Mouse (Mus musculus) gastrocnemius, postnatal 10 days (tissue): ENCODE results near the gene 4930451I11Rik. TPM values are rescaled to one million over a fixed set of nuclear protein-coding genes. Genes with fewer than 3 reads are reported as not detected.

Source experiments
- DNase-seq: peaks from one replicate; pipeline ENCODE4 v3.0.0; 2021; ENCODE audit warnings: mixed read lengths
- long read RNA-seq, 2 experiments: library from polyadenylated mRNA; stranded (forward); transcript quantifications; one replicate each; pipeline ENCODE4 v2.0.0; 2021
- total RNA-seq, 2 experiments: library from RNA; stranded (reverse); gene quantifications; 2 replicates each; pipeline ENCODE4 v1.2.3; 2021

4930451I11Rik gene
- total RNA-seq, result not detected
- long read RNA-seq, experiment 1, result 0 reads
- long read RNA-seq, experiment 2, result 0 reads

DNA sequence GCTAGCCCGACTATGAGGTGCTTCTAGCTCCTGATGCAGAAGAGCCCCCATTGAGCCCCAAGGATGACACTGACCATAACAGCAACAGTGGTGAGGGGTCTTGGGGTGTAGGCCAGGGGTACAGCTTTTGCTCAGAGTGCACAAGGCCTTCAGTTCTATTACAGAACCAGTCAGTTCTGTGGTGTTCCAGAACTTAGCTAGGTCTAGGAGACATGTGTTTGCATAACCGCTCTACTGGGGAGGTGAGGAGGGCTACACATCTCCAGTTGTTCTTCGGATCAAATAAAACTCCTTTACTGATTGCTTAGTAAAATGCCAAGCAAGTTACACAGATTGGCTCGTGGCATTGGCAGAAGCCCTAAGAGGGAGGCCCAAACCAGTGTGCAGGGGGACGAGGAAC is at the start of gene 4930451I11Rik:
4930451I11Rik (minus strand) TSS at position 101 of the 400 bp plus-strand sequence.
- no peak for DNase-seq

- no peak for DNase-seq
These were observed 49.6 kb upstream of the 4930451I11Rik start for GRCm38 (mm10) chr7:126881040-126881439.

- DNase-seq, result no peak
These were observed 45.8 kb upstream of the 4930451I11Rik start for GRCm38 (mm10) chr7:126877239-126877638.

DNA sequence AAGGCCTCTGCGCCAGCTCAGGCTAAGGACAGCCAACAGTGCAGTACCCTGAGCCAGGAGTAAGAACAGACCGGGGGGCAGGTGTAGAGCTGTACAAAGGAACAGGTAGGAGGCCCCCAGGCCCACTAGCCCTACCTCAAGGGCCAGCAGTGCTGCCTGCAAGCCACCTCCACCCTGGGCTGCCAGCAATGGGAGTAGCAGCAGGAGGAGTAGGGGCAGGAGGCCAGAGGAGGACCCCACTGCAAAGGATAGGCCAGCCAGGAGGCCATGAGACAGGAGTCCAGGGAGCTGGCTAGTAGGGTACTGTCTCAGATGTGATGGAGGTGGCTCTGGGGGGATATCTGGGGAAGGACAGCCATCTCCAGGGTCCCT is 39.1 kb upstream of the 4930451I11Rik start:
- no peak for DNase-seq

DNA sequence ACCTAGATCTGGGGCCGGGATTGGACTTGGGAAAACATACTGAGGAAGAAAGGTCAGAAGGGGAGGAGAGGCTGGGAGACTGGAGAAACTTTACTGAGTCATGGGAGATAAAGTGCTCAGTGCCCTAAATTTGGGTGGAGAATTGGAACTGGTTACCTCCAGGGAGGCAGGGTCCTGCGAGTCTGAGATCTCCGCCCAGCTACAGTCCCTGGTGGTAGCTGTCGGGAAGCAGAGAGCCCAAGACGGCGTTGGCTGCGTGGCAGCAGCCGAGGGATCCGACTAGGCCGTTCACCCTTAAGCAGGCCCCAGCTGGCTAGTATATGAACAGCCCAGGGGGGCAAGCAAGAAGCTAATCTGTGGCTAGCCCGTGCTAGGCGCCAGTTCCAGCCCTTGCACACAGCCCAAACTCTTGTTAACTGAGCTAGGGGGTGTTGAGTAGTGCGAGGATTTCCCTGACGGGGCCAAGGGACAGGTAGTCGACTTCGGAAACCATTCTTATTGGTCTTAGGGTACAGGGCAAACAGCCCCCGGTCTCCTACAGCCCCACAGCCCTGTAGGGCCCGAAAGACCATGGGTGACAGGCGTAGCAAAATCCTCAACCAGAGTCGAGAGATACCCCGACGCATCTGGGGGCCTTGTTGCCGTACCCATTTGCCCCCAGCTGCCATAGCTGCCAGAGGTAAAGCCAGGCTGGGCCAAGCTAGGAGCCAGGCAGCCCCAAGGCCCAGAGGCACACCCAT is 38.5 kb upstream of the 4930451I11Rik start:
- no peak for DNase-seq

DNA sequence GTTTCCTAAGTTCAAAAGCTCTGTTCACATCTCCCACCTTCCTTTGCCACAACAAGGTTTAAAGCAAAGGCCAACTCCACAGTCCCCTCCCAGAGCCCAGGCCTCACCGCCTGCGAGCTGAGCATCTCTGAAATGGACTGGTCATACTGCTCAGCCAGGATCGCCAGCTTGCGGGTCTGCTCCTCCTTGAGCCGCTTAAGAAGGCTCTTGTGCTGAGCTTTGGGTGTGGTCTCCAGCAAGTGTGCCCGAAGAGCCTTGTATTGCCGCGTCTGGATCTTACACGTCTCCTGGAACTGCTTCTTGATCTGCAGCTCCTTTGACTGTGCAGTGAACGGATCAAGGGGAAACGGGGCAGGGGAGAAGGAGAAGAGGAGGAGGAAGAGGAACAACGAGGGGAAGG is 36.6 kb upstream of the 4930451I11Rik start:
- DNase-seq, result no peak

DNA sequence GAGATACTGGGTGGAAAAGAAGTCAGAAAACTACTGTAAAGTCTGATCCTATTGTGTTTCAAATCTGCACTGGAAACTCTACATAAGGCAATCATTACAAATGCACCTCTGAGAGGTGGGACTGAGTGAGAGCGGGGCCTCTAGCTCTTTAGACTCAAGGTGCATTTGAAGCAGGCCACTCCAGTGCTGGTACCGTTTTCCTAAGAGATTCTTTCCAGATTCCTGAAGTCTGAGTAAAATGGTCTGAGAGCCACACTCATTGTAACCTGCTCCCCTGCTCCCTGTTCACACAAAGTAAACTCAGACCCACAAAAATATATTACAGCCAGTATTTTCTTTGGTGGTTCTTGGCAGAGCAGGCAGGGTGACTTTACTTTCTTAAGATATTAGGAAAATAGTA is 36.1 kb upstream of the 4930451I11Rik start:
- DNase-seq, result no peak

- no peak for DNase-seq
These were observed 32.4 kb upstream of the 4930451I11Rik start for GRCm38 (mm10) chr7:126863791-126864190.

DNA sequence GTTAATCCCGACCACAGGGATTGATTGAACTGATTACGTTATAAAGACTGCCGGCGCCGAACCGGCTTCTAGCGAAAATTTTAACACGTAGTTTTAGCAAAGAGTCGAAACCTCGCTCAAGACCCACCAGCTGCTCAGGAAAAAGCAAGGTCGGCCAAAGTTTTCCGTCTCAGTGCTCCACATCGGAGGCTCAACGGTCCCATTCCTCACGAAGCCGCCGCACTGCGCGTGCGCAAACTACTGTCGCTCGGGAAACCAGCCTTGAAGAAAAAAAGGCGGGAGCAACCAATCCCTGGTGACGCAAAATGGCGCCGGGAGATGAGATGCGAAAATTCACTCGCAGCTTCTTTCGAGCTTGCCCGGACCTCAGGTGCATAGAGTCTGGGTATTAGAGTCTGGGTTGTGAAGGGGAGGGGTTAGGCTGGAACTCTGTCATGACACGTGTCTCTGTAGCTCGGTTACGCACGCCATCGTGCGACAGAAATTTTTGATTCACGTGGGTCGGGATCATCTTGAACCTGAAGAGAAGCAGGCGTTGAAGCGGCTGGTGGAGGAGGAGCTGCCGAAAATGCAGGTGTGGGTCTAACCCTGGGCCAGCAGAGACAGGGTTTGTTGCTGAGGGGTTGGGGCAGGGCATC is 30.8 kb upstream of the 4930451I11Rik start, which contains the start of gene Ino80e:
Ino80e (minus strand) TSS at position 231 of the 638 bp plus-strand sequence.
- peak; percentile 96 for DNase-seq

DNA sequence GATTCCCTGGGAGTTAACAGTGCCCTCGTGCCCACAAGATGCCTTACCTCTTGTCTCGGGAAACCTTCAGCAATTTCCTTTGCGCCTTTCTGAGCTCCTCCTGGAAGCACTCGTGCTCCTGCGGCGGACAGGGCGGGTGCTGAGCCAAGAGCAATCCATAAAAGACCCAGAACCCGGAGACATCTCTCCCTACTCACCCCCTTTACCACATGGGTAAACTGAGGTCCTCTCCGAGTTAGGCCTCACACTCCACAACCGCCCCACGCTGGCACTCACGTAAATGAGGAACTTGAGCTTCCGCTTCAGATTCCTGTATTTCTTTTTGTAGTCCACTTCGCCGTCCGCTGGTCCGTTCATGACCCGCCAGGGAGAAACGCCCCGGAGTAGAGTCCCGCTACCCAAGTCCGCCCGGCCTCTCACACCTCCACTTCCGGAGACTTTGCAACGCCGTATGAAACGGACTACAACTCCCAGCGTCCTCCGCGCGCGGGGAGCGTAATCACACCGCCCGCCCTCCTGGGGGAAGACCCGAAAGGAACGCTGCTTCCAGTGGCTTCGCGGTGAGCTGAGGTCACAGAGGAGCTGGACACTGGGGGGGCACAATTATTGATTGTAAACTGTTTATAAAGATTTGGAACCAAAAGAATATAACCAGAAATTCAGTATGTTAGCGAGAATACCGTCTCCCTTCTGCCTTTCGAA is 30.1 kb upstream of the 4930451I11Rik start, which contains the start of gene Hirip3:
Hirip3 (plus strand) TSS at position 544 of the 702 bp plus-strand sequence.
- peak; percentile 93 for DNase-seq

- no peak for DNase-seq
These were observed 29.5 kb upstream of the 4930451I11Rik start for GRCm38 (mm10) chr7:126860987-126861386.

DNA sequence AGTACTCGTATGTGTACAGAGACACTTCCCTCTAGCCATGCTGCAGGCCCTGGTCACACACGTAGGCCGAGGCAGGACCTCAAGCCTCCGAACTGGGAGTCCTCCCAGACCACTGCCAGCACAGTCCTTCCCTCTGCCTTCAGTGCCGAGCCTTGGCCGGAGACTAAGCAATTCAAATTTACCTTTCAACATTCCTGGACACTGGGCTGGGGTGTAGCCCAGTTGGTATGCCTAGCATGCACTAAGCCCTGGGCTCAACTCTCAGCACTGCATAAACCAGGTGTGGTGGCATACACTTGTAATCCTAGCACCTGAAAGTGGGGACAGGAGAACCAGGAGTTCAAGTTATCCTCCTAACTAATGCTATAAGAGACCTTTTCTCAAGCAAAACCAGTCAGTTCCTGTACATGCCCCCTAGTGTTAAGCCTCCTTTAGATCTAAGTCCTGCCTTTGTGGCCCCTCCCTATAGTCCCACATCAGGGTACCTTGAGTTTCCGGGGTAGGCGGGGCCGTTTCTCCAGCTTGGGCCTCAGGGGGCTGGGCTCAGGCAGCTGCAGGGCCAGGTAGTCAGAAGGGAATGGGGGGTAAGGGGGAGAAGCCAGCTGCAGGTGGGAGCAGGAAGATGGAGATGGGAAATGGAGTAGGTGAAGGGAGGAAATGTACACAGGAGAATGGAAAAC is 25.4 kb upstream of the 4930451I11Rik start:
- DNase-seq, result no peak

DNA sequence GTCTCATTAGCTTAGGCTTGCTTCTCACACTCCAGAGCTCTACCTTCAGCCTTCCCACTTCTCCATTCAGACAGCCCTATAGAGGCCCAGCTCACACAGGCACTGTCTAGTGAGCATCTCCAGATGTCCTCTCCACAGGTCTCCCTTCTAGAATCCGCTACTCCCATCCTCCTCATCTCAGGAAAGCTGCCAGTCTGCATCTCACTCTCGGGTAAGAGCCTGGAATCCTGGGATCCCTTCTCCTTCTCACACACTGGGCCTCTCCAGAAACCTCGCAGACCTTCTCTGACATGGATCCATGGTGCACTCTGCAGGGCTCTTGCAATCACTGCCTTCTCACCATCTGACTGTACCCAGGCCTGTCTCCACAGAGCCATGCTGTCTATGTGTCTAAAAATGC is 24.2 kb upstream of the 4930451I11Rik start:
- no peak for DNase-seq

GRCm38 (mm10) chr7:126853454-126853853 is 22.0 kb upstream of the 4930451I11Rik start:
- DNase-seq, result no peak

- no peak for DNase-seq
These were observed 19.8 kb upstream of the 4930451I11Rik start for GRCm38 (mm10) chr7:126851192-126851591.

GRCm38 (mm10) chr7:126850161-126850560 is 18.7 kb upstream of the 4930451I11Rik start:
- no peak for DNase-seq

GRCm38 (mm10) chr7:126848794-126849193 is 17.4 kb upstream of the 4930451I11Rik start:
- no peak for DNase-seq

DNA sequence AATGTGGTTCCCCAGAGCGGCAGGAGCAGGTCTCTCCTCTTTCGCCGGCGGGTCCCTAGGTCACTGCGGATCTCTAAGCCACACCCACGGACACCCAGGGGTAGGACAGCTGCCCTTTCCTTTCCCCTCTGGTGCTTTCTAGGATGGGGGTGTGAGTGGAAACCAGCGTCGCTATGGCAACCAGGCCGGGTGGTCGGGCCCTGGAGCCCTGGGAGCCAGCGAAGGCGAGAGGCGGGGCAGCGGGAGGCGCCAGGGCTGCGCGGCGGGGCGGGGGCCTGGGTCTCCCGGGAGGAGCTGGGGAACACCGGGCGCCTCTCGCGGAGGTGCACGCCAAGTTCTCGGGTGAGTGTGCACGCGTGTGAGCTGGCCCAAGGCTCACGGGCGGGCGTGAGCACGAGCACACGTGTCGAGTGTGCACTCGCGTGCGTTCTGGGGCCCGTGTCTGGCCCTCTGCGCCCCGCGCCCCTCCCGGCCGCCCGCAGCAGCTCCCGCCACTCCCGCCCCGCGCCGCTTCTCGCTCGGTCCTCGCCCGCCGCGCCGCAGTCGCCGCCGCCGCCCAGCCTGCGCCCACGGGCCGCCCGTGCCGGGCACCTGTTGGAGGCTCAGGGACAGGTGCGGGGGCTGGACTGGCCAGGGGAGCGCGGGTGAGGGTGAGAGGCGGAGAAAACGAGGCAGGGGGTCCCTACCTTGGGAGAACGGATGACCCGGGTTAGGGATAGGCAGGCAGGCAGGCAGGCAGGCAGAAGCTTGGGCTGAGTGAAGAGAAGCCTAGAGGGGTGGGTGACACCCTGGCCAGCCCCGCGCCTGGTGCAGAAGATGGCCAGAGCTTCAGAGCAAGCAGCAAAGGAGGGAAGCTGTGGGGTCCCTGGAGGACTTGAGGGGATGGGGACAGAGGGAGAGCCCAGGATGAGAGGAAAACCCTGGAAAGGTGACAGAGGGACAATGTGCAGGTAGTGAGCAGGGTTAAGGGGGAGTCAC is 16.3 kb upstream of the 4930451I11Rik start:
- DNase-seq, result no peak

DNA sequence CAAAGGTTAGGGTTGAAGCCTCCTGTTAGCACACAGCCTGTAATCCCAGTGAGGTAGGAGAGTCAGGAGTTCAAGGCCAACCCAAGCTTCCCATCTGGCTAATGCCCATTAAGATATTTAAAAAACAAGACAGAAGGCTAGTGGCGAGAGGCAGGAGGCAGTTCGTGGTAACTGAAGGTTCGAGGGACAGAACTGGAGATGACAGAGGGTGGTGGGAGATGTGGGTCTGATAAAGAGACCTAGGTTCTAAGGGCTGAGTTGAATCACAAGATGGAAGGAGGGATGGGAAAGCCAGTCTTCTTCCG is 15.6 kb upstream of the 4930451I11Rik start, which contains the start of gene Doc2a:
Doc2a (plus strand) TSS at position 301 of the 305 bp plus-strand sequence.
- no peak for DNase-seq

- no peak for DNase-seq
These were observed 14.1 kb upstream of the 4930451I11Rik start for GRCm38 (mm10) chr7:126845516-126845915.

DNA sequence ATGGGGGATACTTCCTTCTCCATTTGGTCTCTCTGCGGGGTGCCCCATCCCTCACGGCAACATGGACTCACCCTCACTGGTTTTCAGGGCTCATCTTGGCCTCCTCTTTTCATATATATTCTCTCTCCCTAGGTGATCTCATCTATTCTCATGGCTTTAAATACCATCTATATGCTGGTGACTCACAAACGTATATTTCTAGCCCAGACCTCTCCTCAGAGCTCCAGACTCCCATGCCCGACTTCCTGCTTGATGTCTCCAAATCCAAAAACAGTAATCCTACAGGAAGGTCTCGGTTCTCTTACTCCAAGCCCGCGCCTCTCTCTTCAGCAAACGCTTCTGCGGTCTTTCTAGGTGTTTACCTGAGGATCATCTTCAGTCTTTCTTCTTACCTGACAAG is 11.8 kb upstream of the 4930451I11Rik start:
- no peak for DNase-seq
